Mouse (Mus musculus) kidney, adult 11 months (tissue): Measurements from ENCODE around the gene Fam76a.

Source experiments
- DNase-seq: peaks from one replicate; pipeline ENCODE4 v3.0.0; 2022

Gene Fam76a

DNA sequence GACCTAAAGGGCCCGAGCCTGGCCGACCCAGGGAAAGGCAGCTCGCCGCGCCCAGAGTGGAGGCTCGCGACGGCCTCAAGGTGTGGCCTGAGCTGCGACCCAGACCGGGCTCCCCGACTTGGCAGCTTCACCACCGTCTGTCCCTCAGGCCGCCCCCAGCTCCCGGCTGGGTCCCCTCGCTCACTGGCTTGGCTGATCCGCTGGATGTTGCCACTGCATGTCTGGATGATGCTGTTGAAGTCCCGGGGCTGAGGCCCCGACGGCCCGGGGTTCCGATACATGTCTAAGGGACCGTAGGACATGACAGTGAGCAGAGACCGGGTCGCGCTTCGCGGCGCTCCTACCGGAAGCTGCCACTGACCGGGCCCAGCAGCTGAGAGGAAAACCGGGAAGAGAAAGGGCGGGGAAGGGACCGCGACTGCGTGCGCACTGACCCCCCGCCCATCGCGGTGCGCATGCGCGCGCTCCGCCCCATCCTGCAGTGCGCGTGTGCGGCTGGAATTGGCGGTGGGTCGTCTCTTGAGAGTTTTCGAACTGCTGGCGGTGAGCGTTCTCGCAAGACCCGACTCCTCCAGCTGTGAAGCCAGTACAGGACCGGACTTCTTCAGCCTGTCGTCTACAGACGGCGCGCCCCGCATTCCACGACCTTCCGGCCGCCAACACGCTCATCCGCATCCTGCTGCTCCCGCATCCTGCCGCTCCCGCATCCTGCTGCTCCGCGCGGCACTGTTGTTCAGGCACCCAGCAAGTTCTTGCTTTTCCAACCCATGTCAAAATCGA is 38.1 kb downstream of the Fam76a start, which contains the start of gene Stx12:
TSS of gene Stx12 (minus strand) at position 446 of the 780 bp plus-strand sequence.
- DNase-seq: peak; percentile 87

DNA sequence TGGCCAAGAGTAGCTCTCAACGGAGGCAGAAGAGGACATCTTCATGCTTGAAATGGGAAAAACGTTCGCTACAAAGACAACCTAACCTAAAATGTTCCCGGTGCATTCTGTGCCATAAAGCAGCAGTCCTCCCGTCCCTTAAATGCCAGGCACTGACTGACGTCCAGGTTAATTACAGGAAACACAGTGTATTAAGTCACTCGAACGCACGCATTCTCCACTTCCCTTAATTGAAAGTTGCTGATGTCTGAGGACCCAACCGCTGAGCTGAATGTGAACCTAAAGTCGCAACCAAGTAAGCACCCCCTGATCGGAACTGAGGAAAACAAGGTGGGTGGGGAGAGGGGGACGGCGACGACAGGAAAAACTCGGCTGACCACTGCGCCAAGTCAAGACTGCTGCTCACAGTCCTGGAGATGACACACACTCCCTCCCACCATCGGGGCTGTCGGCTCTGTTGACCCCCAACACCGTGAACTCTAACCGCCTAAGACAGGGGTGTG is 38.7 kb downstream of the Fam76a start:
- DNase-seq: no peak

DNA sequence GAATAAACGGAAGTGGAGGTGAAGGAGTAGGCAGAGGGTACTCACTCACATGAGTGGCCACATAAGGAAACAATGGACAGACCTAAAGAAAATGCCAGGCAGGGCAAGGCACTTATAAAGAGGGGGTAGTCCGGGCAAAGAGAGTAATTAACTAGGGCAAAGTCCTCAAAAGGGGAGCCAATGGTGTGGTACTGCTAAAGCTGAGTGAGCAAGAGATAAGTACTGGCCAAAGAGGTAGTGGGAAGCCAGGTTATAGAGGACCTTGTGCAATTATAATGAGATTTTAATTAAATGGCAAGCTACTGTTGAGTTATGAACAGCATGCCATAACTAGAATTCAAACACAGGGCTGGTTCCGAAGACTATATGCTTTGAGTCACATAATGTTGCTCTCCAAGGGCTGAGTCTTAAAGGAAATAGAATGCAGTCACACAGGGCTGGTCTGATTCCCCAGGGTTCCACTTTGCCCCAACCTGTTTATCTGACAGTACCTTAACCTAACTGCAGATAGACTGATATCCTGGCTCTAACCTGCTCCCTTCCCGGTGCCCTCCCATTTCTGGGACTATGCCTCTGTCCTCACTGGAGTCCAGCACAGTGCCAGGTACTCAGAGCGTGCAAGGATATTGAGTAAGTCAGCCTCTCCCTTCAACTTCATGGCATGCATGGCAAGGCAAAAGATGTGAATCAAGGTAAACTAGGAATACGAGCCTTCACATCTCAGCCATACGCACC is 47.8 kb downstream of the Fam76a start:
- no peak for DNase-seq

DNA sequence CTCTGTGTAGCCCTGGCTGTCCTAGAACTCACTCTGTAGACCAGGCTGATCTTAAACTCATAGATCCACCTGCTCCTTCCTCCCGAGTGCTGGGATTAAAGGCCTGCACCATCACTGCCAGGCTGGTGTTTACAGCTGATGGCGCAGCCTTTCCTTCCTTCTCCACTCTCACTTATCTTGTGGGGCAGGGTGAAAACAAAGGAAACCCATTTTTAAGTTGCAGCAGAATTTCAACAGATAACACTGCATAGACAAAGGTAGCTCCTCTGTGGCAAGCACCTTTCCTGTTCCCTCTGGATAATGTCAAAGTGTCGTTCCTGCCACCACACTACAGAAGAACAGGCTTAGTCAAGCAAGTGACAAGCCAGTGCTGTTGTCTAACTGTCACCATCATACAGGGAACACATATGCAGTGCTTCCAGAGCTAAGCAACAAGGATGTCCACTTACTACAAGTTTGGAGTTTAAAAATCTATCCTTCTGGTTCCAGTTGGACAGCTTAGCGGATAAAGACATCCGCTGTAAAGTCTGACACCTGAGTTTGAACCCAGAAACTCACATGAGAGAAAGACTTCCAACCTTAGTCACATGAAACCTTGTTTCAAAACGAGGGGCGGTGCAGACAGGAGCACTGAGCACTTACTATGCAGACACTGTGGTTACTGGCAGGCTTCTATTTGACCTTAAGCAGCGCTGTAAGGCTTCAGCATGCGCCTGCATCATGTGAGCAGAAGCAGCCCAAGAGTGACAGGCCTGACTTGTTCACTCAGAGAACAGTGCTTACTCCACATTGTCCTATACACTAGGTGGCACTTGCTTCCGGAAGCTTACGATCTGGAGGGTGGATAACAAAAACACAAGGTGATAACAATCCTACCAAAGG is 48.6 kb downstream of the Fam76a start:
- peak; percentile 30 for DNase-seq

DNA sequence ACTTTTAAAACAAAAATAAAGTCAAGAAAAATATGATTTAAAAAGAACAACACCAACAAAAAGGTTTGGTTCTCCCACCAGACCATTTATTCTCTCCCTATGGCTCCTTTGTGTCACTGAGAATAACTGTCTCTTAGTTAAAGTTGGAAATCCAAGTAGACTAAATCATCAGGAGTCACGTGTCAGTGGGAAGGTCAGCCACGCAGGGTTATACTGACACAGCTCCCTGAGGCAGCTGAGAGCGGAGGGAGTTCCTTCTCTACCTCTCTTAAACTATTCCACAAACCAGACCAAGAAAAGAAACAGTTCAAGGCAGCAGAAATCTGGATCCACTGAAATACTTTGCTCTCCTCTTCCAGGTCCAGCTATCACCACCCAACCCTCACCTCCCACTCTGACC is 51.2 kb downstream of the Fam76a start:
- DNase-seq: no peak

DNA sequence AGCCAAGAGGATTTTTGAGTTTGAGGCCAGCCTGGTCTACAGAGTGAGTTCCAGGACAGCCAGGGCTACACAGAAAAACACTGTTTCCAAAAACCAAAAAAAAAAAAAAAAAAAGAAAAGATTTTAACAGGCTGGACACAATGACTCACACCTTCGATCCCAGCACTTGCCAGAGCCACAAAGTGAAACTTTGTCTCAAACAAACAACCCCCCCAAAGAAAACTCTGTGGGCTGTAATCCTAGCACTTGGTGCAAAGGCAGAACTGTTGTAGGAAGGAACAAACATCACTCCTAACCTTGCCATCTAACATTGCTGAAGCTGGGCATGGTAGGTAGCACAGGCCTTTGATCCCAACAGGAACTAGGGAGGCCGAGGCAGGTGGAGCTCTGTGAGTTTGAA is 57.5 kb downstream of the Fam76a start:
- DNase-seq: no peak

DNA sequence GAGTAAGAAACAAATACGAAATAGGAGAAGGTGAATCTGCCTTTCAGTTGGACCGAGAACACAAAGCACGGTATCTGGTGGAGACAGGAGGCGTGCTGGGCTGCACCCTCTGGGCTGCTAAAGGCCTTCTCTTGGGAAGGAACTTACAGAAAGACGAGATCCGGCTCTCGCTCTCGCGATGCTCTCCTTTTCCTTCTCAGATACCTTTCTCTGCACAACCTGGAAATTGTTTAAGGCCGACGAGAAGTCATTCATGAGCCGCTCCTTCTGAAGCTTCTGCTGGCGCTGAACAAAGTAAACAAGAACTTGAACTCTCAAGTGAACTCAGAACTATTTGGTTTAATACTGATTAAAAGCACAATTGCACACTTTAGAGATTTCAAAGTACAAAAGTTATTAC is 59.3 kb downstream of the Fam76a start:
- DNase-seq: no peak

DNA sequence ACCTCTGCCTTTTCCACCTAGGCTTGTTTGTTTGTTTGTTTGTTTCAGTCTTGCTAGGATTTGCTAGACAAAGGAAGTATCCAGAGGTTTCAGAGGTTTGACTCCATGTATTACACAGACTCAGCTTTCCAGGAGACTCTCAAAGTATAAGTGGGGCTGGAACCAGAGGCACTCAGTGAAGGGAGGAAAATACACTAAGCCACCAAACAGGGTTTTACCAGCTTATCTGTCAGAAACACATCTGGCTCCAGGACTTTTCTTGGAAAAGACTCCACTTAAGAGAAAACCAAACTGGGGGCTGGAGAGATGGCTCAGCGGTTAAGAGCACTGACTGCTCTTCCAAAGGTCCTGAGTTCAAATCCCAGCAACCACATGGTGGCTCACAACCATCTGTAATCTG is 61.5 kb downstream of the Fam76a start:
- no peak for DNase-seq
